Mouse (Mus musculus) c-Kit-positive CD71-positive TER-119-positive erythroid progenitor cells, embryonic 14.5 days (primary cell): ENCODE measurements around the gene Plxnd1.

Experiments
- DNase-seq: peaks from one replicate; pipeline ENCODE4 v3.0.0-alpha.2; 2013; ENCODE audit warnings: low spot score

The Plxnd1 gene

GRCm38 (mm10) chr6:115956418-115956921 lies 38.3 kb downstream of the Plxnd1 start:
- no peak for DNase-seq

- no peak for DNase-seq
These were observed 39.1 kb downstream of the Plxnd1 start for GRCm38 (mm10) chr6:115955664-115956063.

- DNase-seq: no peak
These were observed 39.6 kb downstream of the Plxnd1 start for GRCm38 (mm10) chr6:115955169-115955568.

DNA sequence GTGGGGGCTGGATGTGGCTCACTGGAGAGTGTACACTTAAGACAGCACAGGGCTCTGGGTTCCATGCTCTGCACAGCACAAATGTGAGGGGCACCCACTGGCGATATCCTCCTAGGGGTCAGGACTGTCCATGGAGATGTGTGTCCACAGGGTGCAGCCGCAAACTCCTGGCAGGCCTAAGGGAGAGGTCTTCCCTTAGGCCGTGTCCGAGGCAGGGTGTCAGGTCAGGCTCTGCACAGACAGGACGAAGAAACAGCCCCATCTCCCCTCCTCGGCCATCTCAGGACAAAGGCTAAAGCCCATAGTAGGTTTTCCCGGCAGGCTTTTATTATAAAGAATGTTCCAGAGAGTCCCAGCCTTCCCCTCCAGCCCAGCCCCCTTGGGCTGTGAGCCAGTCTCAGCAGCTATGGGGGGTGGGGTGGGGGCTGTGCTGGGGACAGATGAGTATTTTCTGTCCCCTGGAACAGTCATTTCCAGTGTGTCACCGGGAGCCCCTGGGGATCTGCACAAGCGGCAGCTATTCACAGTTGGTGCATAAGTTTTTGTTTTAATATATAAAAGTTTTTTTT lies 40.2 kb downstream of the Plxnd1 start:
- DNase-seq: no peak

DNA sequence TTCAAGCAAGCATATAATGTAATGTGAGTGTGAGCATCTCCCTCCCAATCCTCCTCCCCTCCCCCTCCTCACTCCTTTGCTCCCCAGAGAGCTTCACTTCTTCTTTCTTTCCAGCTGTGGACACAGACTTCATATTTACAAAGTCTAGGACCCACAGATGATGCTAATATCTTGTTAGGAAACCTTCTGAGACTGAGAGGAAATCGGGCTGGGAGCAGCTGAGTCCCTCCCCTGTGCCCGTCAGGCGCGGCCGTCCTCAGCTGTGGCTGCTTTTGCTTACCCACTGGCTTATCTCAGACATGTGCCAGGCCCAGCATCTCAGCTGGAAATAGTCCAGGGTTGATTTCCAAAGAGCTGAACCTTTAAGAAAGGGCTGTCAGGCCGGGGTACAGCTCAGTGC lies 48.4 kb downstream of the Plxnd1 start:
- no peak for DNase-seq

DNA sequence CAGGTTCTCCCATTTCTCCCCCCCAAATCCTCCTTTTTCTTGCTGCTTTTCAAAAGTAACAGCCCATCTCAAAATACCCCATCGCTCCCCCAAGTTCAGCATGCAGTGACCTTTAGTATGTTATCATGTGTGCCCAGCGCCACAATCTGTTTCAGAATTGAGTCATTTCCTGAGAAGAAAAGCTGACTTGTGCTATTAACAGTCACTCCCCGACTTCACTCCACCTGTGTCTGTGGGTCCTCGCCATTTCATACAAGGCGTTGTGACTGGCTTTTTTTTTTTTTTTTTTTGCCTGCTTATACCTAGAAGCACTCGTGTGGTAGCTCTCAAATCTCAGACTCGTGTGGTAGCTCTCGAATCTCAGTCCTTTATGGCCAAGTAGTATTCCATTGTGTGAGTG lies 49.2 kb downstream of the Plxnd1 start:
- no peak for DNase-seq

- no peak for DNase-seq
These were observed 50.2 kb downstream of the Plxnd1 start, which contains the start of gene H1foo for GRCm38 (mm10) chr6:115944638-115945037. H1foo (plus strand) TSS chr6:115944938.

DNA sequence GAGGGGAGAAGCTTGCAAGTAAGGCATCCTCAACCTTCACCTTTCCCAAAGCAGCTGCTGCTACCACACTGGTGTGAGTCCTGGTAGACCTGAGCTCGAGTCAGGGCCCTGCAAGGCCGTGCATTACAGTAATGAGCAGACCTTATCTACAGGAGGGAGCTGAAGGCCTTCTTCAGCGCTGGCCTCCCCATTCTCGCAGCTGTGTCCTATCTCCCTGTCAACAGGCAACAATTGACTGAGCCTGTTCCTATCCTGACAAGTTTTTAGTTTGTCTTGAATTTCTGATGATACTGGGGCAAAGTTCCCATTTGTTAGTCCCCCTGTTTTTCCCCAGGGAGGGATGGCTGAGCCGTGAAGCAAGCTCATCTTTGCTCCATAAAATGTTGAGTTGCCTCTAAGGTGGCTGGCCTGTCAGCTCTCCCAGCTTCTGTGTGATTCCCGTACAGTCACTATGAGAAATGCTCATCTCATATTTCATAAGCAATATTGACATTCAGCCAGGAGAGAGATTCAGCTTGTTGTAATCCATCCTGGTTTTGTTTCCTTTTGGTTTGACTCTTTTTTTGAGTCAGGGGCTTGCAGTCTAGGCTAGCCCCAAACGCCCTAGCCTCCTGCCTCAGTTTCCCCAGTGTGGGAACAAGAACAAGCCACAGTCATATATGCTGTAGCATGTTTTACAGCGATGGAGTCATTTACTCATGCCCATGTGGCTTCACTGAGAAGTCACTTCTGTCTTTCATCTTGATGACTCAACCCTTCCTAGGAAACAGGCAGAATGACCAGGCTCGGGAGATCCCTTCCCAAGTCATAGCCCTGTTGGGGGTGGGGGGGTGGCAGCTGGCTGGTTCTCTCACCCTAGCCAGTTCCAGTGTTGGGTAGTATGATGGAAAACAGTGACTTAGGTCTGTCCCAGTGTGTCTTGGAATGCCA lies 51.0 kb downstream of the Plxnd1 start:
- DNase-seq: no peak

DNA sequence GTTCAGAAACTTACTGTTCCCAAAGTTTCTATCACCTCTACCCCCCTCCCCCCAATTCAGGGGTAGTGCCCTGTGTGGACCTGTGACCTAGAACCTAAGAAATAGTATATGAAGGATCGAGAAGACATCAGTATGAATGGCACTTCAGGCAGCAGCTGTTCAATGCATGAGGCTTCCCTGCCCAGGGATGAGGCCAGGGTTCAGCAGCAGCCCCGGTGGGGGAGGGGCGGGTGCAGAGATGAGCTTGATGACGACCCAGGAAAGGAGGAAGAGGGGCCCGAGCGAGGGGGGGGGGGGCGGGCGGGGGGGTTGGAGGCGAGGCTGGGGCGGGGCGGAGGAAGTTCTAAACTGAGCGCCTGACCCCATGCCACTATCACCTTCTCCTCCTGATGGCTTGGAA lies 53.7 kb downstream of the Plxnd1 start:
- DNase-seq: no peak

GRCm38 (mm10) chr6:115940603-115941002 lies 54.2 kb downstream of the Plxnd1 start:
- no peak for DNase-seq

DNA sequence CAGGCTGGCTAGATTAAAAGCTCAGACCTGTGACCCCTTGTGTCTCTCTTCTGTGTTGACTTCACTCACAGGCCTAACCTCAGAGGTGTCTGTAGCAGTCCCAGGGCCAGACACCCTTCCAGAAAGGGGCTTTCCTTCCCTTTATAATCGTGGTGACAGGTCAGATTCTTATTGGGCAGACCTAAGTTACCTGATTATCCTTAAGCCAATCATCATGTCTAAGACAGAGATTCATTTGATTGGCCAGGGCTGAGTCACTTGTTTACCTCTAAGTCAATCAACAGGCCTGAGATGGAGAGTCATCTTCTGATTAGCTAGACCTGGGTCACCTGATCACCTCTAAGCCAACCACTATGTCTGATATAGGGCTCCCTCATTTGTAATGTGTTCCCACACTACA lies 56.0 kb downstream of the Plxnd1 start:
- no peak for DNase-seq

DNA sequence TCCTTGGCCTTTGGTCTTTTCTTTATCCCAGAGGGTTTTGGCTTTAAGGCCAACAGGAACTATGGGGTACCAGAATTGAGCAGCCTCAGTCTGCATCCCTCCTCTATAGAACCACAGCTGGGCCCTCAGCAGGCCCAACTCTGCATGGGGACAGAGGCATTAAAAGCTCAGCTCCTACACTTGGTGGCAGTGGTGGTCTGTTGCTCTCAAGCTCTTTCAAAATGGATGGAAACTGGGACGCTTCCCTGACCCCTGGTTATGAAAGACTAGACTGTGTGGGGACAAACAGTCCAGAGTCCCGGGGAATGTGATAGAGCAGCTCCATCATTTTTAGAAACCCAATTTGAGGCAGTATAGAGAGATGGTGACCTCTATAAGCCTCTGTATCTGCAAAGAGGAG lies 56.8 kb downstream of the Plxnd1 start:
- no peak for DNase-seq

DNA sequence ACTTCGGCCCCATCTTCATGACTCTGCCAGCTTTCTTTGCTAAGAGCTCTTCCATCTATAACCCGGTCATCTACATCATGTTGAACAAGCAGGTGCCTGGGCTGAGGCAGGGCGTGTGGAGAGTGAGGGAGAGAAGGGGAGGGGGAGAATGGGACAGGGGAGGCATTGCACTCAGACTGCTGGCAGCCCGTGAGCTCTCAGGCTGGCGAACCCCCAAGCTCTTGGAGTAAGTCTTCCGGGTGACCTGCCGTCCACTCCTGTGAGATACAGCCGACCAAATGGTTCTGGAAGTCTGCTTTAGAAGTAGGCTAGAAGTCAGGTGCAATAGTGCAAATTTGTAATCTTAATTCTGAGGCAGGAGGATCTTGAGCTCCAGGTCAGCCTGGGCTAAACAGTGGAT lies 59.3 kb downstream of the Plxnd1 start:
- DNase-seq: no peak

- DNase-seq: no peak
These were observed 62.4 kb downstream of the Plxnd1 start for GRCm38 (mm10) chr6:115932391-115932790.

DNA sequence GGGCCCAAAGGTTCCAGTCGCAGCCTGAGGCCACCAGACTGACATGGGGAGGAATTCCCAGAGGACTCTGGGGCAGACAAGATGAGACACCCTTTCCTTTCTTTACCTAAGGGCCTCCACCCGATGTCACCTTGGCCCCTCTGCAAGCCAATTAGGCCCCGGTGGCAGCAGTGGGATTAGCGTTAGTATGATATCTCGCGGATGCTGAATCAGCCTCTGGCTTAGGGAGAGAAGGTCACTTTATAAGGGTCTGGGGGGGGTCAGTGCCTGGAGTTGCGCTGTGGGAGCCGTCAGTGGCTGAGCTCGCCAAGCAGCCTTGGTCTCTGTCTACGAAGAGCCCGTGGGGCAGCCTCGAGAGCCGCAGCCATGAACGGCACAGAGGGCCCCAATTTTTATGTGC lies 63.2 kb downstream of the Plxnd1 start, which contains the start of gene Rho:
TSS of gene Rho (plus strand) at position 110 of the 400 bp plus-strand sequence.
- no peak for DNase-seq

- DNase-seq: no peak
These were observed 64.8 kb downstream of the Plxnd1 start for GRCm38 (mm10) chr6:115930018-115930417.

DNA sequence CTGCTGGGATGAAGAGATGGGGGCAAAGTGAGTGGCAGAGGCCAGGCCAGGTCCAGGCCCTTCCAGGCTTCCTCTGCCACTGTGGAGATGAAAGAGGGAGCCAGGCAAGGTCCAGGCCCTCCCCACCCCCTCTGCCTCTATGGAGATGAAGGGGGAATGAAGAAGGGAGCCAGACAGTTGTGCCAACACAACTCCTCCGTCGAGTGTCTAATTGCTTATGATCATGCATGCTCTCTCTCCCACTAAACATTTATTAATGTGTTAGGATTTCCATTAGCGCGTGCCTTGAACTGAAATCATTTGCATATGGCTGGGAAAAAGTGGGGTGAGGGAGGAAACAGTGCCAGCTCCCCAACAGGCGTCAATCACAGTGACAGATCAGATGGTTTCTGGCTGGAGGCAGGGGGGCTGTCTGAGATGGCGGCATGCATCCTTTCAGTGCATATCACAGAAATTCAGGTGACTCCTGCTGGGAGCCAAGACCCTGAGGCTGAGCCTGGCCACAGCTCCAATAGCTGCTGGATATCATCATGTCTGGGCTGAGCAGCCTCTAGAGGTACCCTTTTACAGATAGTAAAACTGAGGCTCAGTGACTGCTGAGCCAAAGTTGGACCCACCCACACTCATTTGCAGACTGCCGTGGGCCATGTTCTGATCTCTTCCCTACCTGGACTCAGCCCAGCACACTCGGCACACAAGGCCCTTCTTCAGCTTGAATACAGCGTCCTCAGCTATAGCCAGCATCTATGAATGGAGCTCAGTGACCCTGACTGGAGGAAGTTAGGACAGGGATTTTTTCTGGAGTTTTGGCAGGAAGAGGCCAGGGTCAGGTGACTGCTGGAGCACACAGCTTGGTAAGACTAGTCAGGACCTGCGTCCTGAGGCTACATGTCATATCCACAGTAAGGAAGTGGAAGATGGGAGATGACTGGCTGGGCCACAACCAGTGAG lies 67.2 kb downstream of the Plxnd1 start:
- DNase-seq: no peak

- DNase-seq: no peak
These were observed 68.4 kb downstream of the Plxnd1 start for GRCm38 (mm10) chr6:115926416-115926815.

DNA sequence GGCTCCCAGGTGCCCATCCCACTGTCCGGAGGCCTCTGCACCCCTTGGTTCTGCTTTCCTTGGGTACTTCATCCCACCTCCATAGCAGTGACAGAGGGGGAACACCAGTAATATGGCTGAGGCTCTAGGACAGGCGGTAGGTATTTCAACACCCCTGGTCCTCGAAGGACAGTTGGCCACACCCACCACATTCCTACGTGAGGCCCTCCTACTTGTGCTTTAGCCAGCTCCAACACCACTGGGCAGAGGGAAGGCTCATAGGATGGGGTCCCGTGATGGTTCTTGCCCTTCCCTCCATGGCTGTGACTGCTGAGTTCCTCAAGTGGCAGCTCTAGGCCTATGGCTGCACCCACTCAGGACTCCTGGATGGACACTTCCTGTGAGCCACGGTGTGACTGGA lies 70.0 kb downstream of the Plxnd1 start:
- no peak for DNase-seq

GRCm38 (mm10) chr6:115919876-115920275 lies 74.9 kb downstream of the Plxnd1 start:
- no peak for DNase-seq

DNA sequence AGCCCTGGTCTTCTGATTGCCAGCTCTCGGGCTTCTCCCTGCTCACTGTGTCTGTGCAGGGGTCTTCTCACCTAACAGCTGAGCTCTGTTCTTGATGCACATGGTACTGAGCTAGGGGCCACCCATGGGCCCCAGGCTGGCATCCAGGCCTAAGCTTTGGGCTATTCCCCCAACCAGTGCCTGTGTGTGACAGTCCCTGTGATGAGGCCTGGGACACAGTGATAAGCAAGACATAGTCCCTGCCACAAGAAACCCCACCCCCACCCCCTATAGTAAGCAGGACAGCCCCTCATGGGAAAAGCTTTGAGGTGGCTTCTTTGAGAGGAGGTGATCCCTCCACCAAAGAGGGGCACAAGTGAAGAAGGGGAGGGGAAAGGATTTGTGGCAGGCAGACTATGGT lies 76.2 kb downstream of the Plxnd1 start:
- no peak for DNase-seq

DNA sequence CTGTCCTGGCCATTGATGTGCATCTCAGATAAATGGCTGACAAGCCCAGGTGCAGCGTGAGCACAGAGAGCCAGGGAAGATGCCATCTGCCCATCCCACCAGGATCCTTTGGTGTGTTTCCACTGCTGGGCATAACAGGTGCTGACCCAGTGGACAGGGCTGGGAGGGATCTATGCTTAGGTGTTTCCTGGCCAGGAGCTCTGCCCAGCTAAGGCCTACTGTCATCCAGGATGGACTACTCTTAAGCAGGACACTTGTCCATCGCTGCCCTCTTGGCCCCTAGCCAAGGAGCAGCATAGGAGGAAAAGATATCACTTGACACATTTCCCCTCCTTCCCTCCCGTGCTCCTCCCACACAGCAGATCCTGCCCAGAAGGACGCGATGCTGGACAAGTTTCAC lies 78.2 kb downstream of the Plxnd1 start:
- no peak for DNase-seq
